Mouse (Mus musculus): ENCODE data around the gene Ptges.

GRCm38 (mm10) chr2:30872669-30873068 lies 57.0 kb downstream of the Ptges start:
- TF ChIP-seq CTCF (conservative IDR thresholded peaks at IDR 0.05; ENCODE audit: low read length) (no peak), NANOG (IDR thresholded peaks at IDR 0.05; ENCODE audit: borderline replicate concordance, low read length) (no peak), POU5F1 (IDR thresholded peaks at IDR 0.05; ENCODE audit: borderline replicate concordance, low read length) (no peak)
